In the genomic region with DNA sequence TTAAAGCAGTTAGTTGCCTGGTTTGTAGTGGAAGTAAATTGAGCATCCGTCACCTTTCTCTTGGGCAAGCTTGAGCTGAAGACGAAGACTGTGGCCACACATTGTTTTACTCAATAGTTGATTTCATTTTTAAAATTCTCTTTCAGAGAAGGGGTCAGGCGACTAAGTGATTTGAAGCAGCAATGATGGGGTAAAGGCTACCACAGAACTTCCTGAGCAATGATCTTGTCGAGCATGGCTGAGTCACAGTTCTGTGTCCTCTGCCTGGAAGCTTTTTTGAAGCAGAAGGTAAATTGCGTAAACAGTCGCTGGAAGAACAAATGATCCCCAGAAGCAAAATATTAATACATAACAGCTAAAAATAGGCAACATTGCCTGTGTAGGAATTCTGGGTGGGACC, we compare ENCODE assay signal across 10 mouse cellular contexts.
"Had no signal": no experiment of that assay in that cellular context is flagged by ENCODE, and none has a peak within 500 bp of the region (broad histone marks: within the 10 kb centered on the region; RNA-seq: fewer than 3 reads in every experiment).

No protein-coding gene starts in this region.

- DNase-seq: kidney, adult 18-20 months; kidney, adult 9 months; kidney, postnatal 14 days; kidney, postnatal 4 days; left cerebral cortex, postnatal 4 days; liver, postnatal 0 days; midbrain, embryonic 14.5 days; thymus, postnatal 25 days had no signal

- ATAC-seq: liver, postnatal 0 days had no signal

- H3K4me3 ChIP-seq: limb, embryonic 12.5 days; limb, embryonic 15.5 days had no signal

- H3K4me1 ChIP-seq: limb, embryonic 12.5 days; limb, embryonic 15.5 days had no signal
